Mouse (Mus musculus) kidney, postnatal 0 days (tissue): Measurements from ENCODE around the gene Rdh5. TPM values are rescaled to one million over a fixed set of nuclear protein-coding genes. Genes with fewer than 3 reads are reported as not detected.

ENCODE experiments used
- ATAC-seq: fragments of 200-750 bp; cut with Nextera tagmentation; replicated peaks from 2 replicates; pipeline ENCODE4 v1.8.0; 2017; ENCODE audit warnings: low read depth, moderate number of reproducible peaks, moderate TSS enrichment, moderate library complexity; ENCODE audit not compliant: low FRiP score
- DNase-seq: peaks from one replicate; pipeline ENCODE4 v3.0.0-alpha.2; 2016; ENCODE audit warnings: low spot score
- H3K27ac ChIP-seq: fragments of 300-500 bp; sonication (generic); 2 replicates; pipeline ENCODE4 v1.5.1; 2014; ENCODE audit warnings: mild to moderate bottlenecking
- H3K27me3 ChIP-seq: fragments of 300-500 bp; sonication (generic); 2 replicates; pipeline ENCODE4 v1.6.1; 2014; ENCODE audit warnings: low read length, mixed read lengths; ENCODE audit not compliant: insufficient read depth
- H3K36me3 ChIP-seq: fragments of 300-500 bp; sonication (generic); 2 replicates; pipeline ENCODE4 v1.6.1; 2014; ENCODE audit warnings: low read length, mixed read lengths; ENCODE audit not compliant: insufficient read depth
- H3K4me1 ChIP-seq: fragments of 300-500 bp; sonication (generic); replicated peaks from 2 replicates; pipeline ENCODE4 v1.6.1; 2014; ENCODE audit warnings: antibody characterized with exemption, low read length, mixed read lengths; ENCODE audit not compliant: insufficient read depth
- H3K4me2 ChIP-seq: fragments of 300-500 bp; sonication (generic); 2 replicates; pipeline ENCODE4 v1.6.1; 2014; ENCODE audit warnings: mild to moderate bottlenecking, low read length, moderate library complexity, mixed read lengths
- H3K4me3 ChIP-seq: fragments of 300-500 bp; sonication (generic); replicated peaks from 2 replicates; pipeline ENCODE4 v1.5.1; 2014; ENCODE audit warnings: low read depth, low read length
- H3K9ac ChIP-seq: fragments of 300-500 bp; sonication (generic); 2 replicates; pipeline ENCODE4 v1.6.1; 2014; ENCODE audit warnings: low read depth, low read length
- H3K9me3 ChIP-seq: fragments of 300-500 bp; sonication (generic); replicated peaks from 2 replicates; pipeline ENCODE4 v1.6.1; 2016; ENCODE audit warnings: low read length, inconsistent platforms, mixed read lengths
- CTCF ChIP-seq: IDR thresholded peaks from 2 replicates; pipeline ENCODE4 v1.5.1; 2016; ENCODE audit warnings: antibody characterized with exemption, low read depth, mild to moderate bottlenecking, moderate library complexity
- WGBS: fragments of 180-500 bp; shearing (Covaris S2); extraction: QIAGEN DNeasy Blood & Tissue Kit; methylation state at CpG from one replicate; pipeline ENCODE4 v1.1.7; 2014; 5-methylcytosine and 5-hydroxymethylcytosine counted together
- polyA plus RNA-seq: library from polyadenylated mRNA; unstranded; fragments of >200 nt; fragmentation: Nextera tagmentation; extraction: Ambion mirVana; gene quantifications from 2 replicates; pipeline ENCODE4 v1.2.1, GENCODE M21; 2015

Gene Rdh5
- polyA plus RNA-seq, 1 experiment from 2014 or later = 12.9 TPM

GRCm38 (mm10) chr10:128866042-128866441 lies 56.6 kb downstream of the Rdh5 start:
- Histone ChIP-seq H3K9ac (no peak overlapping the region), H3K9me3 (no peaks in the 10 kb centered on the region), H3K27ac (no peak overlapping the region), H3K4me3 (no peak overlapping the region), H3K36me3 (peaks cover 18% of the 10 kb centered on the region), H3K4me2 (no peak overlapping the region), H3K4me1 (no peaks in the 10 kb centered on the region), H3K27me3 (no peaks in the 10 kb centered on the region)
- DNase-seq (peak; percentile 31), ATAC-seq (no peak)
- WGBS = 78% methylated on average over 3 of the region's 3 CpGs
- peak; percentile 57 for TF ChIP-seq CTCF

Other genes starting within 250 kb of the Rdh5 start
- gene Suox, start 248.8 kb downstream of the Rdh5 start, polyA plus RNA-seq = 14.2 and 15.1 TPM in 2 replicates
- 57.9 and 61.7 TPM in 2 replicates for gene Rab5b, start 226.6 kb downstream of the Rdh5 start, polyA plus RNA-seq
- 1.5 and 2.0 TPM in 2 replicates for gene Pmel, start 218.7 kb downstream of the Rdh5 start, polyA plus RNA-seq
- gene Cdk2, start 217.9 kb downstream of the Rdh5 start, polyA plus RNA-seq = 55.9 and 66.3 TPM in 2 replicates
- 5.4 and 6.4 TPM in 2 replicates for gene Dgka, start 178.0 kb downstream of the Rdh5 start, polyA plus RNA-seq
- 35.0 and 36.3 TPM in 2 replicates for gene Pym1, start 175.0 kb downstream of the Rdh5 start, polyA plus RNA-seq
- gene Mmp19, start 132.0 kb downstream of the Rdh5 start, polyA plus RNA-seq = 0.55 and 0.64 TPM in 2 replicates
- 46.2 and 48.5 TPM in 2 replicates for gene Dnajc14, start 118.8 kb downstream of the Rdh5 start, polyA plus RNA-seq
- gene Tmem198b, start 118.5 kb downstream of the Rdh5 start, polyA plus RNA-seq = 11.7 and 13.2 TPM in 2 replicates
- 164 and 175 TPM in 2 replicates for gene Sarnp, start 105.6 kb downstream of the Rdh5 start, polyA plus RNA-seq
- 87.2 and 87.5 TPM in 2 replicates for gene Ormdl2, start 101.2 kb downstream of the Rdh5 start, polyA plus RNA-seq
- gene Gdf11, start 31.2 kb downstream of the Rdh5 start, polyA plus RNA-seq = 7.7 and 8.2 TPM in 2 replicates
- gene Cd63, start 21.9 kb downstream of the Rdh5 start, polyA plus RNA-seq = 1,350 and 1,394 TPM in 2 replicates
- gene Bloc1s1, start 1.1 kb upstream of the Rdh5 start, polyA plus RNA-seq = 272 and 276 TPM in 2 replicates
- 3.8 TPM in 2 replicates for gene Itga7, start 10.9 kb upstream of the Rdh5 start, polyA plus RNA-seq
- gene Mettl7b, start 38.1 kb upstream of the Rdh5 start, polyA plus RNA-seq = 59.9 and 69.3 TPM in 2 replicates
- not detected in 2 replicates for gene Olfr9, start 66.5 kb upstream of the Rdh5 start, polyA plus RNA-seq
- not detected in 2 replicates for gene Olfr763, start 87.9 kb upstream of the Rdh5 start, polyA plus RNA-seq
- not detected in 2 replicates for gene Olfr764-ps1, start 117.0 kb upstream of the Rdh5 start, polyA plus RNA-seq
- not detected in 2 replicates for gene Olfr765, start 127.1 kb upstream of the Rdh5 start, polyA plus RNA-seq
- not detected in 2 replicates for gene Olfr766-ps1, start 146.1 kb upstream of the Rdh5 start, polyA plus RNA-seq
- gene Olfr767, start 160.0 kb upstream of the Rdh5 start, polyA plus RNA-seq = not detected in 2 replicates
- gene Olfr768, start 176.5 kb upstream of the Rdh5 start, polyA plus RNA-seq = 0.04 TPM in 1 of 2 replicates, not detected in the other
- gene Olfr769, start 195.0 kb upstream of the Rdh5 start, polyA plus RNA-seq = not detected in 2 replicates
- not detected in 2 replicates for gene Olfr770, start 216.1 kb upstream of the Rdh5 start, polyA plus RNA-seq
- gene Olfr771, start 241.9 kb upstream of the Rdh5 start, polyA plus RNA-seq = not detected in 2 replicates